Mouse (Mus musculus) B cell, adult 2 months (primary cell): ENCODE results near the gene Ccdc86.

Source experiments
- DNase-seq, 2 experiments: peaks; one replicate each; pipeline ENCODE4 v3.0.0; 2022

Gene Ccdc86

GRCm38 (mm10) chr19:10904927-10905727 lies 43.9 kb downstream of the Ccdc86 start:
- DNase-seq: no peak

GRCm38 (mm10) chr19:10904512-10904911 lies 44.6 kb downstream of the Ccdc86 start:
- DNase-seq: no peak

GRCm38 (mm10) chr19:10901046-10901445 lies 48.0 kb downstream of the Ccdc86 start:
- no peak for DNase-seq

- DNase-seq: no peak
These were observed 48.8 kb downstream of the Ccdc86 start for GRCm38 (mm10) chr19:10900315-10900714.

- no peak for DNase-seq
These were observed 51.6 kb downstream of the Ccdc86 start for GRCm38 (mm10) chr19:10897491-10897890.

GRCm38 (mm10) chr19:10896849-10897248 lies 52.2 kb downstream of the Ccdc86 start:
- DNase-seq: no peak

- no peak for DNase-seq
These were observed 53.4 kb downstream of the Ccdc86 start for GRCm38 (mm10) chr19:10895708-10896107.

- DNase-seq: peak; percentile 91 to 92
These were observed 54.0 kb downstream of the Ccdc86 start, which contains the start of gene Prpf19 for GRCm38 (mm10) chr19:10895016-10895528. Gene Prpf19 (plus strand): TSS chr19:10895231.

GRCm38 (mm10) chr19:10892201-10892600 lies 56.9 kb downstream of the Ccdc86 start:
- DNase-seq: no peak
